Mouse (Mus musculus) heart, adult 8-10 months (tissue): ENCODE measurements around the gene Kdm4b. TPM values are rescaled to one million over a fixed set of nuclear protein-coding genes. Genes with fewer than 3 reads are reported as not detected.

ENCODE experiments used
- DNase-seq: peaks from one replicate; pipeline ENCODE4 v3.0.0; 2022; ENCODE audit warnings: low spot score
- total RNA-seq, 4 experiments: library from RNA; stranded (reverse); gene quantifications; 2 replicates each; pipeline ENCODE4 v1.2.4; 2022

Gene Kdm4b
- total RNA-seq, 4 experiments from 2014 or later, result 29.0 to 34.4 (median 32.4) TPM

DNA sequence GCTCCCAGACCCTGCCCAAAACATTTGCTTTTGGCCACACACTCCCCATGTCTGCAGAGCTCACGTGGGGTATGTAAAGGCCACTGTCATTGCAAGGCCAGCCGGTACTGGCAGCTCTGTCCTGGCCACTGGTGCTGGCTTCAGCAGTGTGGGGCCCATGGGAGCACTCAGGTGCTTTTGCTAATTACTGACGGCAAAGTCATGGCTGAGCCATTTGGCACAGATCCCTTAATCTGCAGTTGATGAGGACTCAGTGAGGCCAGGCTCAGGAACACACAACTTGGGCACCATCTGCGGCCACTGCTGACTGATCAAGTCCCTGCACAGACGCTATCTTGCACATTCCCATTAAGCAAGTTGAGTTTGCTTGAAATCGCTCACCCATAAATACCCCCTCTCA, 59.0 kb downstream of the Kdm4b start:
- no peak for DNase-seq

DNA sequence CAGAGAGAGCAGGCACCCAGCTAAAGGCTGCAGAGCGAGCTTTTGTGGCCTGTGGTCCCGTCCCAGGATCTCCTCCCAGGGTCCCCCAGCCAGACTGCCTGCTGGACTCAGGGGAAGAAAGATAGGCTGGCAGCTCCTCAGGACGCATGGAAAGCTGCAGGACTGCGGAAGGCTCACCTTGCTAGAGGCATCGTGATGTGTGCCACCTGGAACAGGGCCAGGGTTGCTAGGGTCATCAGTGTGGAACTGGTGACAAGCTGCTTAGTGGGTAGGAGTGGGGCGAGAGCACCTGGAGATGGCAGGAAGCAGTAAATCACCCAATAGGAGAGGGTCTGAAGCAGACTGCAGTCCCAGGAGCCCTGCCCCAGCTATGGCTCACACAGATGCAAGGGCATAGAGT, 61.8 kb downstream of the Kdm4b start:
- DNase-seq, result no peak

DNA sequence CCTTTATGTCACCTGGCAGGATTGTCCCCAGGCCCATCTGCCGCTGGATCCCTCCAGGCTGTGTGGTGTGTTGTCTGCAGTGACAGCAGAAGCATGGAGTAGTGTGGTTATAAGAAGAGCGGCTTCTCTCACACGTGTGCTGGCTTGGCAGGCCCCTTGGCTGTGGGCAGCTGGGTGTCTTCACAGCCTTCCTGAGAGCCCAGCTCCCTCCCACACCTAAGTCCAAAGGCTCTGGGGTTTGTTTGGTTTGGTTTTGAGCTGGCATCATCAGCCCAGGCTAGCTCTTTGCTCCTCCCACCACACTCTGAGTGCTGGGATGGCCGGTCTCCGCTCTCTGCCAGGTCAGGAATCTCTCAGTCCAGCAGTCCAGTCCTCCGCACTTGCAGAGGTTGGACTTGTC, 67.4 kb downstream of the Kdm4b start:
- no peak for DNase-seq

- DNase-seq, result no peak
These were observed 68.0 kb downstream of the Kdm4b start for GRCm38 (mm10) chr17:56393889-56394288.

GRCm38 (mm10) chr17:56396051-56396450, 70.2 kb downstream of the Kdm4b start:
- DNase-seq, result no peak

GRCm38 (mm10) chr17:56400221-56400620, 74.4 kb downstream of the Kdm4b start:
- DNase-seq, result peak; percentile 15

- peak; percentile 28 for DNase-seq
These were observed 75.2 kb downstream of the Kdm4b start for GRCm38 (mm10) chr17:56401051-56401521.

DNA sequence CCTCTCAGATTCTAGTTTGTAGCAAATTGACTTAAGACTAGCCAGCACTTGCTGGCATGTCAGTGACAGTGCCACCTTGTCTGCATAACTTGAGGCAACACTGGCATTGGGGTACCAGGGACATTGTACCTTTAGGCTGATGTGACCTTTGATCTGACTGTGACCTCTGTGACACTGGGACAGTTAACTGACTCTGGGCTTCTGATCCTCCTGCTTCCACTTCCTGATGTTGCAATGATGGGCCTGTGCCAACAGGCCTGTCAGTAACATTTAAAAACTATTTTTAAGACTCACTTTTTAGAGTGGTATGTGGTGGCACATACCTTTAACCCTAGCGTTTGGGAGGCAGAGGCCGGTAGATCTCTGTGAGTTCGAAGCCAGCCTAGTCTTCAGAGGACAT, 79.5 kb downstream of the Kdm4b start:
- DNase-seq, result no peak

DNA sequence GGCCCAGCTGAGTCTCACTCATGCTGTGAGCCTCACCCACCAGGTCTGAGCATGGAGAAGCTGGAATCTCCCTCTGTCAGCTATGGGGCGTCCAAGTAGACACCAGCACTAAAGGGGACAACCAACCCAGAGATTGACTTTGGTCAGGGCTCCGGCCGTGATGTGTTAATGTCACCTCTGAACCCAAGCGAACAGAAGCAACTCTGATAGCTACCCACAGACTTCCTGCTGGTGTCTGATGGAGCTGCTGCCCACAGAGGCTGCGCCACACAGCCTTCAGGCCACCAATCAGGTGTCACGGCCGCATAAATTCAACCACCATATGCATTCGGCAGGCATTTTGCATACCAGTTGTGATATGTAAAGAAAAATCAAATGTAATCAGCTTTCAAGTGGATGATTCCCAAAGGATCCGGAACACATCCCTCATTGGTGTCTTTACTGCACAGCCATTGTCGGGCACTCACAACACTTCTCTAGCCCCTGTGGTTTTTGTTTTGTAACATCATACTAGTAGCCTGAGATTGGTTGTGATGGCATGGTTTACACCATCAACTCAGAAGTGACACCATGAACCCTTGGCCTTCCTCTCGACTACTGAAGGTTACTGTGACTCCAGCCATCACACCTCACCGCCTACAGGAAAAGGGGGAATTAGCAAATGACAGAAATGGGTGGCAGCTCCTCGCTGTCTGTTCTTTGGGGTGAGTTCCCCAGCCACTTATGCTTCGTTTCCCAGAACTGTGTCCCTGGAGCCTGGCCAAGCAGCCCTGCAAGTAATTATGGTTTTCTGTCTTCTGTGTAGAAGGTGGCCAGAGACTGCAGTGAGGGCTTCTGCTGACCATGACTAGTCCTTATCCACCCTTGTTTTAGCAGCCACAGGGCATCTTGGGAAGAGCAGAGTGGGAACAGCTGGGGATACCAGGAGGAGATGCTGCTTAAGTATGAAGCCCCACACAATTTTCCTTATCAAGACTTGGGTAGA, 80.3 kb downstream of the Kdm4b start:
- no peak for DNase-seq

GRCm38 (mm10) chr17:56406878-56407277, 81.0 kb downstream of the Kdm4b start:
- DNase-seq, result no peak

- no peak for DNase-seq
These were observed 81.5 kb downstream of the Kdm4b start for GRCm38 (mm10) chr17:56407379-56407778.

DNA sequence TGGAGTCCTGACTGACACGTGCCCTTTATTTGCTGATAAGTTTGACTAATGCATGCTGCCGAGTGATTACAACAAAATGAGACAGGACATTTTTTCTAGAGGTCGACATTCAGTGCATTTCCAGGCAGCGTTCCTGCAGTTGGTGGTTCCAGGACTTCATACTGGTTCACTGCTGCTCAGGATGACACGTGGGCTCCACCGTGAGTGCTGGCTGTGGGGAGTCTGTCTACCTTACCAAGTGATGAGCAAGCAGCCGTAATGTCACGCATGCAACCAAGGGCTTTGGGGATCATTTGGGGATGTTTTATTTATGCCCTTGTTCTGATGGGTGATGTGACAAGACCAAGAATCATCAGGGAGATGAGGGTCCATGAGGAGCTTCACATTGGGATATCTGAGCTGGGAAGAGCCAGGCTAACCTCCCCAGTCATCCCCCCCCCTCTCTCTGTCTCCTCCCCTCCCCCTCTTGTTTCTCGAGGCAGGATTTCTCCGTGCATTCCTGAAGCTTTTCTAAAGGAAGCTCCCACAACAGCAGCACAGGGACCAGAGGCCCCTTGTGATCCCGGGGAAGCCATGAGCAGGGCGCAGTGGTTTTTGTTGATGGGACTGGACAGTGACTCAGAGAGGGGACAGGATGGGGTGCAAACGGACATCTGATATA, 83.2 kb downstream of the Kdm4b start:
- no peak for DNase-seq

DNA sequence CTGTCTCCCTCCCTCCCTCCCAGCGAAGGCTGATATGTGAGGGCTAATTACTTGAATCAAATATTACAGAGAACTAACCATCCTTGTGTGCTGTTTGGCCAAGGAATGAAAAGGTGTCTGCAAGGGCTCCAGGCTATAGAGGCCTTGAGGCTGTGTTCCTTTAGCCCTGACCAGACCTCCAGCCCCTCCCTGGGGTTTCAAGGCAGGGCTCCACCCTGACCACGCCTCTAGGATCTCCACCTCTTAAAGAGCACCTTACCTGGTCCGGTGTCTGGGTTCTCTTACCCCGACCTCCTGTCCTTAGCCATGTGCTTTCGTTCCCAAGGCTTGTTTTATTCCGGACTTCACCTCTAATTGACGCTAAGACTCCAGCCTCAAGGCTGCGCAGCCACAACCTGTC, 83.9 kb downstream of the Kdm4b start:
- DNase-seq, result no peak

- no peak for DNase-seq
These were observed 85.6 kb downstream of the Kdm4b start for GRCm38 (mm10) chr17:56411437-56411836.

DNA sequence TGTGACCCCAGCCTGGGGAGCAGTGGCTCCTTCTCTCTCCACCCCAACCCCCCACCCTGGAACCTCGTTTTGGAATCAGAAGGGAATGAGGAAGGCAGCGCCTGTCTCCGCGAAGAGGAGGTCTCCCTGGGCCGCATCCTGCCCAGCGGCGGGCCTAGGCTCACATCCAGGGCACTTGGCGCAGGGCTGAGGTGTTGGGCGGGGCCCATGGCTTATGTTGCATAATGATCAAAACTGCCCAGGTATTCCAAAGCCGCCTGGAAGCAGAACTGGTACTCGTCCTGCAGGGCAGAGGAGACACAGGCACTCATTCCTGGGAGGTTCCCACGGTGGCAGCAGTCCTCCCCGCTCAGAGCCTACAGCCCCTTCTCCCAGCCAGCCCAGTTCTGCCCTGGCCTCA, 87.3 kb downstream of the Kdm4b start:
- DNase-seq, result no peak

DNA sequence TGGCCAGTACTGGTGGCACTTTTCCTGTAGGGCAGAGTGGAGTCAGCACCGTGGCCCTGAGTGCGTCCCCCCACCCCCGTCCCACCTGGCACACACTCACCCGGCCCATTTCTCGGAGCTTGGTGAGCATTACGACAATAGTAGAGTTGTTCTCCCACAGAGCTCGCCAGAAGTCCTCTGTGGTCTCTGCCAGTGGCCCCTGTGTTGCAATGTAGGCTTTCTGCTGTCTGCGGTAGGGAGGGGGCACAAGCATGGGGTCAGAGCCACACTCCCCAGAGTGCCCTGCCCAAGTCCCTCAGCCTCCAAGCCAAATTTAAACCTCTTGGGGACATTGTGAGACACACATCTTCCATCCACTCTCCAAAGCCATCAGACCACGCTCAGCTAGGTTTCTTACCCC, 88.9 kb downstream of the Kdm4b start:
- DNase-seq, result no peak

DNA sequence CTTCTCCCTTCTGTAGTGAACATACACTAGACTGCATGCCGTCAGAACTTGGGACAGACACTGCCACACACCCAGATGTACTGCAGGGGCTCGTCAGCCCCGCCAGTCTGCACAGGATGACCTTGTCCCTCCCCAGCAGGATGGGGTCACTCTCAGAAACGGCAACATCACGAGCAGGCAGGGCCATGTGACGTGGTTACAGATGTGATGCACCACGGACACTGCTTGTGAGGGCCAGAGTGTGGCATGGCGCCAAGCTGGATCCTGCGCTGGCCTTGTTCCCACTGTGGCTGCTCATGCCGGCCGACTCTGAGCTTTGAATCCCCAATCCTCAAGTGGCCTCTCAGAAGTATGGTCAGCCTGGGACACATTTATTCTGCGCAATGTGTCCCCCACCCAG, 92.4 kb downstream of the Kdm4b start:
- no peak for DNase-seq

GRCm38 (mm10) chr17:56420022-56420421, 94.2 kb downstream of the Kdm4b start:
- DNase-seq, result no peak

DNA sequence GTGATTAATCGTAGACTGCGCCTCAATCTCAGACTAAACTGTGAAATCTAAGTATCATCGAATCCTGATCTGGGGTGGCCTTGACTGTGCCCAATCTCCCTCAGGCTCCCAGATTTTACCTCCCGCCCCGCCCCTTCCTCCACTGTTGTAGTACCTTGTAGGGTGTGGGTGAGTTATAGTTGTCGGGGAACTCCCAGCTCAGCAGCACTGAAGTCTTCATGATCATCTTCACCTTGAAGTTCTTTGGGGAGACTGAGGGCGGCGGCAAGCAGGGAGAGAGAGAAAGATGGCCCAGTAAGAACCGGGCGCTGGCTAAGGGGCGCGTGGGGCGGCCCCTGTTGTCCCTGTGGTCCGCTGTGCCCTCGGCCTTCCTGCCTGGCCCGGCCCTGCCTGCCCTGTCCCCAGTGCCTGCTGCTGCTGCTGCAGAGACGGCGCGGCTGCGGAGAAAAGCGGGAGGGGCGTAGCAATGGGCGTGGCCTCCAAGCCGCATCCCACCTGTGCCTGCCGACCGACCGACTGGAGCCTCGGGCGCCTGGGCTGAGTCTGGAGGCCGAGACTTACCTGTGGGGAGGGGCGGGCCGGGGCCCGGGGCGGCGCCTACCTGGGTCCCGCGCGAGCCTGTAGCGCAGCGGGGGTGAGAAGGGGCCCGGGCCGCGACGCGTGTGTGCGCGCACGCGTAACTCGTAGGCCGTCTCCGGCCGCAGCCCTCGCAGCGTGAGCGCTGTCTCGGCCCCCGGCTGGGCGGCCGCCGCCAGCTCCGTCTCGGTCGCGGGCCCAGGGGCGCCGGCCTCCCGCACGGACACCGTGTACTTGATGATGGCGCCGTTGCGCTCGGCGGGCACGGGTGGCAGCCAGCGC, 99.1 kb downstream of the Kdm4b start:
- no peak for DNase-seq

- DNase-seq, result peak; percentile 58
These were observed 99.7 kb downstream of the Kdm4b start for GRCm38 (mm10) chr17:56425584-56425914.

DNA sequence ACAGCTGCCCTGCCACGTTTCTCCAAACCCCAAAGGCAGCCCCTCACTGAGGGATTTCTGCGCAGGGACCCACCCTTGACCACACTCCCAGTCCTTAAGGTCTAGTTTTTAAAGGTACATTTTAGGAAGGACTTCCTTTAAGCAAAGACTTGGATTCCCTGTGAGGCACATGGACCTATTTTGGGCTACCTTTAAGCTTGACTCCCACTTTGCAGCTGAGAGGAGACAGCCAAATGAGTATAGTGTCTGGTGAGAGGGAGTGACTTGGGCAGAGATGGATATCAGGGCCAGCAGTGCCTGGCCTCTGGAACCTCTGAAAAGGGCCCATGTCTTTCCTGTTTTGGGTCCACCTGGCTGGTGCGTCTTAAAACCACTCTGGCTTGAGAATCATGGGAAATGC, 100.1 kb downstream of the Kdm4b start:
- DNase-seq, result no peak

DNA sequence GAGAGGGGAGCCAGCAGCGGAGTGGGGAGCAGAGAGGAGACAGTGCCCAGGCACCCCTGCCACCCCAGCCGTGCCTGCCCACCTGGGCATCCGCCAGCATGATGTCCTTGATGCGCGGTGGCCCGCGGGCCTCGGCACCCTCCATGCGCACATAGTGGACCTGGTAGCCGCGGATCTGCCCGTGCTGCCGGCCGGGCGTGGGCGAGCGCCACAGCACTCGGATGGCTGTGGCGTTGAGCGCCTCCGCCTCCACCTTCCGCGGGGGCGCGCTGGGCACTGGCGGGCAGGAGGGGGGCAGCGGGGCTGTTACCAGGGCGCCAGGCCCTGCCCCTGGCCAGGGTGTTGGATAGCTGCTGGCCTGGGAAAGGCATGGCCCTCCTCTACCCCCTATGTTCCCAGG, 102.0 kb downstream of the Kdm4b start:
- DNase-seq, result no peak
